Mouse (Mus musculus) cerebellum, postnatal 36 days (tissue): Measurements from ENCODE around the gene Stk33.

Experiments used
- DNase-seq, 2 experiments: peaks; one replicate each; pipeline ENCODE4 v3.0.0; 2021 to 2022; ENCODE audit warnings: mixed read lengths in 2 of 2

Gene Stk33

GRCm38 (mm10) chr7:109347241-109347640 lies 91.6 kb downstream of the Stk33 start:
- DNase-seq: no peak

DNA sequence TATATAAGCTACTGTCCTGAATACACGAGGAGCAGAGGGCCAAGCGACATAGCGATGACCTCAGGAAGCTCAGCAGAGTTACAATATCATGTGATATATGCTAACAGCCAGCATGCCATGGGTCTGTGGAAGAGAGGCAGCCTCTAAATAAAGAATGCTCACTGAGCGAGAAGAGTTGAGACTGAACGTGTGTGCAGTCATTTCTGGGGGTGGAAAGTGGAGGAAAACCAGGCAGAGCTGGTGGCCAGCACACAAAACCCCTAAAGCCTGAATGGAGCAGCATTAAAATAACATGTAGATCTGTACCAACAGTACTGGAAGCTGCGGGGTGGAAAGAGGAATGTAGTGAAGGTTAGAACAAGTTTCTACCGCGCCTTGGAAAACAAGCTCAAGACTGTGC lies 107.2 kb downstream of the Stk33 start:
- no peak for DNase-seq

- DNase-seq: no peak
Measured at GRCm38 (mm10) chr7:109328772-109329171, 110.1 kb downstream of the Stk33 start.

- peak; percentile 73 to 74 for DNase-seq
Measured at GRCm38 (mm10) chr7:109326813-109327212, 112.1 kb downstream of the Stk33 start.

DNA sequence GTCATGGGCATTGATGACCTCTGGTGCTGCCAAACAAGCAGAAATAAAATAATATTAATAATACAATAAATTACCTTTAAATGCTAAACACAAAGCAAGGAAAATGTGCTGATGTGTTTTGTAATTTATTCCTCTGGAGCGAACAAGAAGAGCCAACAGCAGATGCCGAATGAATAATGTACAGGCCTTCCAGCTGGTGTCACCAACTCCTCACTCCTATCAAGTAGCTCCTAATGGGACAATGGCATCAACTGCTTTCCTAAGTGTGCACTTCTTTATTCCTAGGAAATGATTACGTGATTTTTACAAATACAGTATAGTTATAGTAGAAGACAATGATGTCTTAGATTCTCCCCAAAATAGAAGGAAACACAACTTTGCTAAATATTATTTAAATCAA lies 113.2 kb downstream of the Stk33 start:
- DNase-seq: no peak

- DNase-seq: peak; percentile 20 to 30
Measured at GRCm38 (mm10) chr7:109325169-109325568, 113.7 kb downstream of the Stk33 start.

DNA sequence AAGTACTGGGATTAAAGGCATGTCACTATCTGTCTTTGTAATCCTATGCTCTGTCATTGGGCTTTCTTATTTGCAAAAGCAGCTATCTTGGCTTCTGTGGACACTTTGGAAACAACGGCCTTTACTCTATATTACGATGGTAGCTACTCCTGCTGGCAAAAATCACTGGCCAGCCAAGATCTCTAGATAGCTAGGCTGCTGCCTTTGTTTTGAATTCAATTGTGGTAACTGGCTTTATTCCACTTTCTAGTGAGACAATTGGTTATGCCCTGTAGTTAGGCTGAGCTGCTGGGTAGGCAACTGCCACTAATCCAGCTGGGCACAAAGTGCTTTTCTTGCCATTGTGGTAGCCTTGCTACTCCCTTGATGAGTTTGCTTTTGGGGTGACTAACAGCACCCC lies 129.4 kb downstream of the Stk33 start:
- no peak for DNase-seq

DNA sequence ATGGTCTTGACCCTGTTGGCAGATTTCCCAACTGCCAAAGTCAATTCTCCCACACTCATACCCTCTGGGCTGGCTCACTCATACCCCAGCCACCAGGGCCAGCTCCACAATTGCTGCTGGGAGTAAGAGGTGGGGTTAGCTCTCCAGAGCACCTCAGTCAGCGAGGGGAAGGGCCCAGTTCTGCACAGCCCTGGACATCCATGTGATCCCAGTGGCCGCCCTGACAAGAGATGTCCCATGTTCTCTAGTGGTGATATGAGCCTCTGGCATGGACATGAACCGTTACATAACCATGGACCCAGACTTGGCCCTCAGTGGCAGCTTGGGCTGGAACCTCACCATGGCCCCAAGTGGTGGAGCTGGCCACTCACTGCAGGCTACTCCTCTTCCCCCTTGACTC lies 143.1 kb downstream of the Stk33 start:
- no peak for DNase-seq

GRCm38 (mm10) chr7:109295351-109295750 lies 143.5 kb downstream of the Stk33 start:
- DNase-seq: no peak

DNA sequence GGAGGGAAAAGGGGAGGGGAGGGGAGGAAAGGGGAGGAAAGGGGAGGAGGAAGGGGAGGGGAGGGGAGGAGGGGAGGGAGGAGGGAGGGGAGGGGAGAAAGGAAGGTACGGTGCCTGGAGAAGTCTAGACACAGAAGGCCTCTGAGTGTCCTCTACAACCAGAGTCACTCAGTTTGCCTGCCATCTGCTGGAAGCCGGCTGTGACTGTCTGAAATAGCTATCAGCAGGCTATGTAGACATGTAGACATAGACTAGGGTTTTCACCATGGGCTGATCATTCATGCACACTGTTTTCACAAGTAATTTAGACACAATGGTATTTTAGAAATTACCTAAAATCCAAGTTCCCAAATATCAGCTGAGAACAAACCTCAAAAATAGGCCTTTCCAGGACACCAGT lies 148.4 kb downstream of the Stk33 start:
- DNase-seq: peak in 1 of 2 experiments; percentile 11

DNA sequence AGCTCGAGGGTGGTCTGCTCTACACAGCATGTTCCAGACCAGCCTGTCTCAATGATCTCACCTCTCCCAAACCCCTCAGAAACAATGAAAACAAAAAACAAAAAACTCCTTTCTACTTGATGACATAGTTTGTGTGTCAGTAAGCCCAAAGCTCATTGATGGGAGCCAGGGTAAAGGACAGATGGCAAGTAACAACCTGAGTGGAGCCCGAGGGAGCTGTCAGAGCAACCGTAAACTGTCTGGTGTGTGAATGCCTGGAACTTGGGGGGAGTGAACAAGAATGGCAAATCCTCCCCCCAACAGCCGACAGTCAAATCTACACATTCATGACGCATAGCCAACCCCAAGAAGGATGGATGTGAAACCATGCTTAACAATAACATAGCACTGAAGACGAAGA lies 149.8 kb downstream of the Stk33 start:
- DNase-seq: no peak

DNA sequence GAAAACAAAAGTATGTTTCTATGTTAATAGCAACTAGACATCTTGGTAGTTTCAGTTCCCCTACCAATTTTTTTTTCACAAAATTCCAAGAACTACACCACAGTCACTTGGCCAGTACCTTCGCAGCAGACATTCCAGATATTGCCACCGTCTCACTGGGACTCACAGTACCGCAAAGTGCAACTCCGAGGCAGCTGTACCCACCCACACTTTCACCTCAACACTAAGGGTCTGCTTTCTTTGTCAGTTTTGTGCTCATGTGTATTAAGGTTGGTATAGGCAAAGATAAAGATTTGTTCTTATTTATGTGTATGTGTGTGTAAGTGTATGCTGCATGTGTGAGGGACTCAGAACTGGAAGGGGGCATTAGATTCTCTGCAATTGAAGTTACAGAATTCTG lies 156.8 kb downstream of the Stk33 start:
- no peak for DNase-seq

DNA sequence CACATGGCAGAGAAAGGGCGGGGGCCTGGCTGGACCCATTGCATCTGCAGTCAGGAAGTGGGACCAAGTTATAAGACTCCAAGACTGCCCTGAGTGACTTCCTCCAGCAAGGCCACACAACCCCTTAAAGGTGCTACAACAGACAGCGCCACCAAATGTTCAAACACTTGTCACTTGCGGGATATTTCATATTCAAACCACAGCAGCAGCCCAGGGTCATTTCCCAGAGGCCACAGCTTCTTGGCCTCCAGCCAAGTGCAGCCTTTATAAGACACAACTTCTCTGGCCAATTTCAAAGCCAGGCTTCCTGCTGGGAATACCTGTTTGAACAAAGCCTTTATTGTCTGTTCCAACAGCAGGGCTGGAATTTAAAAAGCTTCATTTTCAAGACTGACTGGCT lies 162.3 kb downstream of the Stk33 start:
- peak in 1 of 2 experiments; percentile 14 for DNase-seq

GRCm38 (mm10) chr7:109275901-109276300 lies 163.0 kb downstream of the Stk33 start:
- DNase-seq: no peak

DNA sequence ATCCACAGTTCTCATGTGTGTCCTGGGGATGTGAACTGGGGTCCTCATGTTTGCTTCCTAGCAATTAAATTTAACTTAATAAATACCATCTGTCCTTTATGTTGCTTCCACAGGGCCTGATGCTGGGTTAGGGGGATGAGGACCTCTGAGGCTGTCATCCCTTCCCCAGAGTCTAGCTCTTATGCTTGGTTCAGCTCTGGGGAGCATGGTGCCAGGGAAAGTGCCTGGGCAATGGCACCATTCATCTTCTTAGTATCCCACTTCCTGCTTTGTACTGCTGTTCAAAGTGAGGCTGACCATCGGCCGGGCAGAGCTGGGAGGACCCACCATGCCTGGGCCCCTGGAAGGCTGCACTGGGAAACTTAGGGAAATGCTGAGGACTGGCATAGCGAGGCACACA lies 163.7 kb downstream of the Stk33 start:
- DNase-seq: no peak

DNA sequence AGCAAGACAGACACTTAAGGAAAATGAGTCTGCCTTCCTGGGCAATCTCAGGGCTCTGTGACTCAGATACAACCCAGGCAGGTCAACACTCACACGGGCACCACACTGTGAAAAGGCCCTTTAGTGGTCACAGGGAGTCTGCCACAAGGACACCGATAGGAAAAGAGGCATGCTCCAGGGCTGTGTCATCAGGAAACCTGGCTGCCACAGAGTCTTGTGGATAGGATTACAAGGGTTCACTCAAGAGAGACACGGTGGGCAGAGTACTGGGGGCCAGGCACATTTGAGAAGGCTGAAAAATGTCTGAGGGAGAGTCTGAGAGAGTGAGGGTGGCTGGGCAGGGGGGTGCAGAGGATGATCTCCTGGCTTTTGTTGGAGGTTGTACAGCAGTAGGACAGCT lies 164.6 kb downstream of the Stk33 start:
- no peak for DNase-seq

DNA sequence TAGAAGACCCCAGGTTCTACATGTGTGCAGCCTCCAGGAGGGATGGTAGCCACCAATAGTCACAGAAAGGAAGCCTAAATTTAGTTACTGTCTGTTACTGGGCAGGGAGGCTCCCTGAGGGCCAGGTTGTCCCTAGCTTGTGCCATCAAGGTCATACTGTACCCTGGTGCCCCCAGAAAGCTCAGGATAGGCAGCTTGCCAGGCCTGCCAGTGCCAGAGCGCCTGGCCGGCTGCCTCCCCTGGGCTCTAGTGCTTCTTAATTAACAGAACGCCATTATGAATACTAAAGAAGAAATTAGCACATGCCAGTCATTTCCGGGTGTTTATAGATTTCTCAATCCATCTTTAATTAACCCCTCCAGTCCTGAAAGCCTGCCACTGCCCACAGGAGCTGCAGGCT lies 169.8 kb downstream of the Stk33 start:
- peak; percentile 15 to 17 for DNase-seq

DNA sequence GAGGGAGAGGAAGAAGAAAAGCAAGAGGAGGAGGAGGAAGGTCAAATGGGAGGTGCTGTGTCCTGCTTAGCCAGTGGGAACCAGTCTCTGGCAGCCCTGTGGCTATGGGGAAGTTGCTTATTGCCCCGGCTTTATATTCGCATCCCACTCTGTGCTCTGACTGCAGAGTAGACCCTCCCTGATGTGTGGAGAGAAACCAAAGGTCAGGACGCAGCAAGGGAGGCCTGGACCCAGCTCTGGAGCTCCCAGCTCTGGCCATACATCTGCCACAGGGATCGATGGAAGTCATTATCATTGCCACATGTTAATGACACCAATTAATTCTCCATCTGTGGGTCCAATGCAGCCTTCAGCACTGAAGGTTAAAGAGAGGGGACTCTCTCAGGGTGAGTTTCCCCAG lies 171.5 kb downstream of the Stk33 start:
- DNase-seq: no peak

GRCm38 (mm10) chr7:109266181-109266580 lies 172.7 kb downstream of the Stk33 start:
- no peak for DNase-seq

DNA sequence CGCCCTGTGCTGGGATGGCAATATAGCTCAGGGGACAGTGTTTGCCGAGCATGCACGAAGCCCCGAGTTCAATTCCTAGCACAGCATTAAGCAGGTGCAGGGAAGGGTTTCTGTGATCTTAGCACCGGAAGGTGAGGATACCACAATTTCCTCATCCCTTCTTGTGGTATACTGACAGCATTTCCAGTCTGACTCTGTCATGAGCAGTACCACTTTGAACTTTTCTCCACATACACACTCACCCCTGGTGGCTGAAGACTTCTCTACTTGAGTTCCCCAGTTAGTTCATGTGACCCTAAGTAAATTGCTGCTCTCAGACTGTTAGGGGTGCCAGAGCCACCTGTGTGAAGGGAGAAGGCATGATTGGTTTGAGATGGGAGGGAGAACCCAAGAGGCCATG lies 173.3 kb downstream of the Stk33 start:
- DNase-seq: no peak

DNA sequence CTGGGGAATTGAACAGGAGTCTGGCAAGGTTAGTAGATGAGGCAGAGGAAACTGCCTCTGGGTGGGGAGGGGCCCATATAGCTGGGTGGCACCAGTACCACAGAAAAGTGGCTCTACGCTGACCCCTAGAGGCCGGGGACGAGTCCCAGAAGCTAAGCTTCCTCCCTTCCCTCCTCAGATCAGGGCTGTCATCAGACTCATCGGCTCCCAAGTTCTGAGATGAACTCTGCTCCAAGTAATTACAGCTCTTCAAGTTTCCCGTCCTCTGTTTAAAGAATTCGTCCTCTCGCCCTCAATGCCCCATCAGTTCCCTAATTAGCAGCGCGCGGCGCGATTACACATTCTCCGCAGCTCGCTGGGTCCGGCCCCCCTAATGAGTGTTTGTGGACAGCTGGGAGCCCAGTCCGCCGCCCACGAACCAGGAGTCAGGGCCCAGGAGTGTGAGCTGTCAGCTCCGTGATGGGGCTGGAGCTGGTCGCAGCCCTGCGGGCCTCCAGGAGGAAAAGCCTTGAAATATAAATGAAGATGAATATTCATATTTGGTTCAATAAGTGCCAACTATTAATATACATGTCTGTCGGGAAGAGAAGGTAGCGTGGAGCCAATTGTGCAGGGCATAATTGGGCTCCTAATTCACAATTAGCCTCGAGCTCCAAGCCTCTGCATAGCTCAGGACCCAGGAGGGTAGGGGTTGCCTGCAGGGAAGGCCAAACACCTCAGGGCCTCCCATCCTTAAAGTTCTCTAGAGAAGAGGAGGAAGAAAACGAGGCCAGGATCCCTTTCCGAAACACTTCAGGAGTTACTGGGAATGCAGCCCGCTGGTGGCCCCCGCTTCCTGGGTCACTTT lies 183.2 kb downstream of the Stk33 start:
- DNase-seq: peak; percentile 63 to 66

GRCm38 (mm10) chr7:109251418-109251817 lies 187.5 kb downstream of the Stk33 start:
- DNase-seq: no peak

DNA sequence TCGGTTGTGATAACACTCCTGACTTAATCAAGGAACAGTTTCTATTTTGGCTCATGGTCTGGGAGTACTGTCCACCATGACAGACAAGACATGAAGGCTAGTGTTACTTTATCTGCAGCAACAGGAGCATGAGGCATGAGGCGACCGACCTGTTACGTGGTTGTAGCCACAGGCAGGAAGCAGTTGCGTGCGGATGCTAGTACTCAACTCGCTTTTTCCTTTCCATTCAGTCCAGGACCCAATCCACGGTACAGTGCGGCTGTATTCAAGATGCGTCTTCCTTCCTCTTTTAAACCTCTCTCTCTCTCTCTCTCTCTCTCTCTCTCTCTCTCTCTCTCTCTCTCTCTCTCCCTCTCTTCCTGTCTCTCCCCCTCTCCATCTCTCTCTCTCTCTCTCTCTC lies 194.1 kb downstream of the Stk33 start:
- no peak for DNase-seq

GRCm38 (mm10) chr7:109241313-109241712 lies 197.6 kb downstream of the Stk33 start:
- no peak for DNase-seq

DNA sequence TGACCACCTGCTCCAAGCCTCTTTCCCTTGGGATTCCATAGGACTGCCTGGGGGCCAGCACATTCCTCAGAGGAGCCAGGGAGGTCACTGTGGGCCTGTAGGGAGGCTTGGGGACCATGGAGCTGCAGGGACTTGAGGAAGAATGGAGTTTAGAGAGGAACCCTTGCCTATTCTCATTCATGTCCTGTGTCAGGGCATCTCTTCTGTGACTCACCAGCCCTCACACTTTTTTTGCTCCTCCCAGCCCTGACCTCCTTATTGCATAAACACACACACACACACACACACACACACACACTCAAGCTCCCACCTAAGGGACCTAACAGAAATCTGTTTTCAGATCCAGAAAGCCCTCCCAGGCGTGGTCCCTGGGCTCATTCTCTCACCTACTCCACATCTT lies 199.5 kb downstream of the Stk33 start:
- DNase-seq: no peak
